In genomic region chr11:115488551-115489104, GRCm38 (mm10) we compare ENCODE assay signal across 23 mouse cellular contexts. TPM values are rescaled to one million over a fixed set of nuclear protein-coding genes. Genes with fewer than 3 reads are reported as not detected.
DNase-seq lines count a peak whose midpoint lies in the region; ATAC-seq and TF ChIP-seq lines count a peak whose summit lies in the region.
"Had no signal": no experiment of that assay in that cellular context is flagged by ENCODE, and none has a peak within 500 bp of the region (broad histone marks: within the 10 kb centered on the region; RNA-seq: fewer than 3 reads in every experiment).

No protein-coding gene starts in this region.

- H3K4me1 ChIP-seq in heart, embryonic 10.5 days, result peaks cover 40% of the 10 kb centered on the region
- H3K4me1 ChIP-seq in G1E (ENCODE audit: insufficient read depth, low read depth, low read length), result peaks cover 50% of the 10 kb centered on the region

- H3K27me3 ChIP-seq in heart, embryonic 10.5 days (ENCODE audit: insufficient read depth, poor library complexity, severe bottlenecking), result no peaks in the 10 kb centered on the region
- H3K27me3 ChIP-seq in G1E (ENCODE audit: insufficient read depth, low read length), result no peaks in the 10 kb centered on the region

- H3K27ac ChIP-seq in heart, embryonic 10.5 days, result 0 out of 2 replicates have a peak overlapping the region, but pooled peaks have one; percentile 13
- H3K27ac ChIP-seq: hindbrain, postnatal 0 days; kidney, postnatal 0 days; layer of hippocampus, adult 2 months had no signal

- H3K36me3 ChIP-seq in heart, embryonic 10.5 days, result peaks cover 27% of the 10 kb centered on the region
- H3K36me3 ChIP-seq in G1E (replicated peaks), result peaks cover 60% of the 10 kb centered on the region

- 0 out of 2 replicates have a peak overlapping the region, but pooled peaks have one; percentile 18 for H3K4me3 ChIP-seq in heart, embryonic 10.5 days
- H3K4me3 ChIP-seq in G1E (ENCODE audit: low read depth, low read length), result peak overlapping the region; percentile 10; the same call in 1 of the 2 replicates
- H3K4me3 ChIP-seq: layer of hippocampus, adult 2 months had no signal

- TF ChIP-seq CTCF in G1E (IDR thresholded peaks at IDR 0.05; ENCODE audit: low read depth, low read length), result no peak

- 74% methylated on average over 19 of the region's 19 CpGs for WGBS in heart, embryonic 10.5 days

- ATAC-seq in G1E (ENCODE audit: extremely low read depth, insufficient number of reproducible peaks, low FRiP score, poor library complexity, severe bottlenecking), result no peak
- ATAC-seq in activated CD4-positive, CD25-positive, alpha-beta regulatory T cell, adult 4 months, result no peak
- ATAC-seq: forebrain, embryonic 16.5 days; hindbrain, postnatal 0 days; intestine, postnatal 0 days; liver, postnatal 0 days had no signal

- intact Hi-C loops in heart, postnatal 36 days (cut with DNase I), result loop anchor here (5.0 kb wide), 1 partner anchor 114 kb away; the partner anchor contains the start of genes Gga3 and Mrps7

- no peaks in the 10 kb centered on the region for H3K9me3 ChIP-seq in heart, embryonic 10.5 days
- H3K9me3 ChIP-seq in G1E (replicated peaks), result no peaks in the 10 kb centered on the region

- no peak for DNase-seq in heart, embryonic 10.5 days (ENCODE audit: low spot score)
- DNase-seq in heart, postnatal 36 days, result no peak
- no peak for DNase-seq in G1E (ENCODE audit: low spot score)
- peak; percentile 83 for DNase-seq in cerebellum, adult 11-12 months
- DNase-seq in cerebellum, postnatal 25 days, result peak; percentile 84 to 86
- DNase-seq in layer of hippocampus, adult 8-10 months (ENCODE audit: low spot score in 2 of 2), result no peak
- DNase-seq: adrenal gland, adult 2 months; heart, postnatal 4 days; liver, postnatal 0 days; lung, postnatal 10 days; retina, postnatal 1 day; thymus, postnatal 14 days had no signal

RNA-seq across cellular contexts. Expression of gene Nt5c, which starts 3.0 kb away (rescaled TPM):
- 79.3 and 95.0 TPM in 2 replicates for polyA plus RNA-seq in heart, embryonic 10.5 days (2016; fragmentation: Nextera tagmentation; extraction: Ambion mirVana)
- total RNA-seq in heart, postnatal 36 days (2021), result 10 to 100 TPM; 13.1 to 14.2 TPM
- total RNA-seq in G1E (2014; fragmentation: Nextera tagmentation) (43.7 and 47.1 TPM in 2 replicates), G1E (2017) (145 and 161 TPM in 2 replicates)
- 67.4 and 118 TPM in 2 replicates for polyA plus RNA-seq in G1E (2012)
- polyA plus RNA-seq in activated CD4-positive, CD25-positive, alpha-beta regulatory T cell, adult 4 months (2017; shearing (Covaris generic)), result 100 to 1,000 TPM; 287 to 293 TPM
- total RNA-seq in layer of hippocampus, adult 8-10 months (2022), result 10 to 100 TPM; 58.8 to 68.5 (median 66.3) TPM

RNA-seq across cellular contexts. Expression of gene Armc7, which starts 13.2 kb away (rescaled TPM):
- polyA plus RNA-seq in heart, embryonic 10.5 days (2016; fragmentation: Nextera tagmentation; extraction: Ambion mirVana), result 5.4 and 7.6 TPM in 2 replicates
- total RNA-seq in heart, postnatal 36 days (2021), result 1 to 10 TPM; 1.5 to 2.4 TPM
- total RNA-seq in G1E (2014; fragmentation: Nextera tagmentation) (6.0 and 8.4 TPM in 2 replicates), G1E (2017) (5.9 and 7.8 TPM in 2 replicates)
- 24.4 and 29.0 TPM in 2 replicates for polyA plus RNA-seq in G1E (2012)
- 10 to 100 TPM; 49.9 to 59.3 TPM for polyA plus RNA-seq in activated CD4-positive, CD25-positive, alpha-beta regulatory T cell, adult 4 months (2017; shearing (Covaris generic))
- 10 to 100 TPM in 3 of 4 experiments, 1 to 10 TPM in 1; 10.0 to 16.7 (median 13.0) TPM for total RNA-seq in layer of hippocampus, adult 8-10 months (2022)

RNA-seq across cellular contexts. Expression of gene Jpt1, which starts 25.6 kb away (rescaled TPM):
- 451 and 471 TPM in 2 replicates for polyA plus RNA-seq in heart, embryonic 10.5 days (2016; fragmentation: Nextera tagmentation; extraction: Ambion mirVana)
- 100 to 1,000 TPM; 124 to 143 TPM for total RNA-seq in heart, postnatal 36 days (2021)
- total RNA-seq in G1E (2014; fragmentation: Nextera tagmentation) (172 and 222 TPM in 2 replicates), G1E (2017) (186 and 196 TPM in 2 replicates)
- 202 and 218 TPM in 2 replicates for polyA plus RNA-seq in G1E (2012)
- 100 to 1,000 TPM; 506 to 510 TPM for polyA plus RNA-seq in activated CD4-positive, CD25-positive, alpha-beta regulatory T cell, adult 4 months (2017; shearing (Covaris generic))
- total RNA-seq in layer of hippocampus, adult 8-10 months (2022), result 100 to 1,000 TPM; 109 to 139 (median 124) TPM

RNA-seq across cellular contexts. Expression of gene Slc16a5, which starts 26.4 kb away (rescaled TPM):
- 0.33 and 0.36 TPM in 2 replicates for polyA plus RNA-seq in heart, embryonic 10.5 days (2016; fragmentation: Nextera tagmentation; extraction: Ambion mirVana)
- not detected for total RNA-seq in heart, postnatal 36 days (2021)
- total RNA-seq in G1E (2014; fragmentation: Nextera tagmentation) (not detected in 2 replicates), G1E (2017) (0.05 TPM in 1 of 2 replicates, not detected in the other)
- polyA plus RNA-seq in G1E (2012), result not detected in 2 replicates
- polyA plus RNA-seq in activated CD4-positive, CD25-positive, alpha-beta regulatory T cell, adult 4 months (2017; shearing (Covaris generic)), result 1 to 10 TPM; 2.9 to 3.1 TPM
- under 1 TPM in 1 of 4 experiments, not detected in 3; 0.21 TPM for total RNA-seq in layer of hippocampus, adult 8-10 months (2022)
- total RNA-seq: gastrocnemius, adult 18-20 months; gastrocnemius, postnatal 4 days; layer of hippocampus, adult 2 months; left cerebral cortex, postnatal 25 days; megakaryocyte progenitor cell, adult 5-6 weeks; midbrain, postnatal 0 days had no signal
- polyA plus RNA-seq: adrenal gland, adult 2 months; forebrain, embryonic 16.5 days had no signal

RNA-seq across cellular contexts. Expression of gene Sumo2, which starts 47.4 kb away (rescaled TPM):
- 713 and 931 TPM in 2 replicates for polyA plus RNA-seq in heart, embryonic 10.5 days (2016; fragmentation: Nextera tagmentation; extraction: Ambion mirVana)
- total RNA-seq in heart, postnatal 36 days (2021), result 100 to 1,000 TPM; 165 to 185 TPM
- total RNA-seq in G1E (2014; fragmentation: Nextera tagmentation) (491 and 596 TPM in 2 replicates), G1E (2017) (642 and 699 TPM in 2 replicates)
- polyA plus RNA-seq in G1E (2012), result 393 and 421 TPM in 2 replicates
- polyA plus RNA-seq in activated CD4-positive, CD25-positive, alpha-beta regulatory T cell, adult 4 months (2017; shearing (Covaris generic)), result 100 to 1,000 TPM; 724 to 797 TPM
- total RNA-seq in layer of hippocampus, adult 8-10 months (2022), result 100 to 1,000 TPM; 285 to 340 (median 310) TPM

Comparison
In these comparisons a context has a peak if more than half of its experiments do, and no peak if none do; other contexts are left out.
1. DNase-seq: peak in cerebellum, adult 11-12 months (single experiment) and cerebellum, postnatal 25 days (2 of 2); none in heart, embryonic 10.5 days (single experiment), heart, postnatal 36 days (0 of 2), G1E (single experiment) and layer of hippocampus, adult 8-10 months (0 of 2).